Comparison of ENCODE assay signal across 21 mouse cellular contexts in genomic region chr4:136569998-136570397, GRCm38 (mm10). TPM values are rescaled to one million over a fixed set of nuclear protein-coding genes. Genes with fewer than 3 reads are reported as not detected.
DNase-seq lines count a peak whose midpoint lies in the region; ATAC-seq and TF ChIP-seq lines count a peak whose summit lies in the region.
"Had no signal": no experiment of that assay in that cellular context is flagged by ENCODE, and none has a peak within 500 bp of the region (broad histone marks: within the 10 kb centered on the region; RNA-seq: fewer than 3 reads in every experiment).

No protein-coding gene starts in this region.

- no peak for TF ChIP-seq CTCF in stomach, postnatal 0 days (IDR thresholded peaks at IDR 0.05; ENCODE audit: low read depth)

- H3K9me3 ChIP-seq in intestine, embryonic 15.5 days: no peaks in the 10 kb centered on the region
- no peaks in the 10 kb centered on the region for H3K9me3 ChIP-seq in intestine, embryonic 16.5 days (ENCODE audit: control insufficient read depth, low read length)
- no peaks in the 10 kb centered on the region for H3K9me3 ChIP-seq in stomach, postnatal 0 days (ENCODE audit: control insufficient read depth, low read length)
- H3K9me3 ChIP-seq in heart, embryonic 10.5 days: no peaks in the 10 kb centered on the region
- H3K9me3 ChIP-seq: embryonic facial prominence, embryonic 10.5 days; liver, embryonic 15.5 days; midbrain, embryonic 15.5 days had no signal

- no peak overlapping the region for H3K4me3 ChIP-seq in intestine, embryonic 15.5 days (replicated peaks)
- H3K4me3 ChIP-seq in intestine, embryonic 16.5 days (ENCODE audit: low read length): no peak overlapping the region
- H3K4me3 ChIP-seq in stomach, postnatal 0 days (ENCODE audit: low read depth, low read length): no peak overlapping the region
- no peak overlapping the region for H3K4me3 ChIP-seq in heart, embryonic 10.5 days
- H3K4me3 ChIP-seq: embryonic facial prominence, embryonic 10.5 days; liver, embryonic 15.5 days; midbrain, embryonic 15.5 days had no signal

- peak; percentile 52 for DNase-seq in Muller cell, postnatal 12 days (ENCODE audit: inconsistent ontology term)
- DNase-seq in stomach, postnatal 0 days (ENCODE audit: low spot score): no peak
- DNase-seq in cerebellum, adult 11 months: no peak
- DNase-seq in kidney, postnatal 4 days: no peak
- DNase-seq in heart, embryonic 10.5 days (ENCODE audit: low spot score): no peak
- DNase-seq: cerebellum, adult 9-10 months; heart, adult 18-20 months; heart, postnatal 10 days; lung, postnatal 4 days; retina, postnatal 1 day had no signal

- H3K4me1 ChIP-seq in intestine, embryonic 15.5 days (replicated peaks): no peaks in the 10 kb centered on the region
- 0 out of 2 replicates have a peak, but pooled peaks cover 5% of the 10 kb centered on the region for H3K4me1 ChIP-seq in intestine, embryonic 16.5 days (ENCODE audit: control insufficient read depth, insufficient read depth, low read length)
- H3K4me1 ChIP-seq in stomach, postnatal 0 days (replicated peaks; ENCODE audit: control insufficient read depth, insufficient read depth): no peaks in the 10 kb centered on the region
- H3K4me1 ChIP-seq in heart, embryonic 10.5 days: peaks cover 6% of the 10 kb centered on the region; the same call in 1 of the 2 replicates
- H3K4me1 ChIP-seq: embryonic facial prominence, embryonic 10.5 days; liver, embryonic 15.5 days; midbrain, embryonic 15.5 days had no signal

- H3K27me3 ChIP-seq in intestine, embryonic 15.5 days (replicated peaks): no peaks in the 10 kb centered on the region
- H3K27me3 ChIP-seq in intestine, embryonic 16.5 days (replicated peaks; ENCODE audit: control insufficient read depth, insufficient read depth, low read length): no peaks in the 10 kb centered on the region
- H3K27me3 ChIP-seq in stomach, postnatal 0 days (ENCODE audit: control insufficient read depth, insufficient read depth, low read length): no peaks in the 10 kb centered on the region
- no peaks in the 10 kb centered on the region for H3K27me3 ChIP-seq in heart, embryonic 10.5 days (ENCODE audit: insufficient read depth, poor library complexity, severe bottlenecking)
- H3K27me3 ChIP-seq: liver, embryonic 15.5 days; midbrain, embryonic 15.5 days had no signal

- no peak overlapping the region for H3K4me2 ChIP-seq in intestine, embryonic 15.5 days (replicated peaks)
- H3K4me2 ChIP-seq in intestine, embryonic 16.5 days (ENCODE audit: low read depth, low read length): no peak overlapping the region
- H3K4me2 ChIP-seq in stomach, postnatal 0 days (replicated peaks; ENCODE audit: low read depth): no peak overlapping the region
- H3K4me2 ChIP-seq: liver, embryonic 15.5 days; midbrain, embryonic 15.5 days had no signal

- no peak overlapping the region for H3K27ac ChIP-seq in intestine, embryonic 15.5 days
- H3K27ac ChIP-seq in intestine, embryonic 16.5 days (ENCODE audit: low read length): no peak overlapping the region
- H3K27ac ChIP-seq in stomach, postnatal 0 days (replicated peaks): no peak overlapping the region
- no peak overlapping the region for H3K27ac ChIP-seq in heart, embryonic 10.5 days
- H3K27ac ChIP-seq: embryonic facial prominence, embryonic 10.5 days; kidney, postnatal 0 days; liver, embryonic 15.5 days; midbrain, embryonic 15.5 days had no signal

- 0 out of 2 replicates have a peak, but pooled peaks have one; percentile 15 for ATAC-seq in intestine, embryonic 15.5 days
- ATAC-seq in intestine, embryonic 16.5 days: no peak
- peak; percentile 95 for ATAC-seq in granulocyte monocyte progenitor cell, adult 5-6 weeks (replicated peaks; ENCODE audit: poor library complexity, severe bottlenecking)
- peak; percentile 51; the same call in 1 of the 2 replicates for ATAC-seq in stomach, postnatal 0 days (ENCODE audit: low FRiP score, low TSS enrichment)
- ATAC-seq: midbrain, embryonic 15.5 days had no signal

- peaks cover 14% of the 10 kb centered on the region; the same call in 1 of the 2 replicates for H3K36me3 ChIP-seq in intestine, embryonic 15.5 days
- H3K36me3 ChIP-seq in intestine, embryonic 16.5 days (ENCODE audit: control insufficient read depth, insufficient read depth, low read length): 0 out of 2 replicates have a peak, but pooled peaks cover 5% of the 10 kb centered on the region
- peaks cover 14% of the 10 kb centered on the region for H3K36me3 ChIP-seq in stomach, postnatal 0 days (ENCODE audit: control insufficient read depth, insufficient read depth, low read length)
- H3K36me3 ChIP-seq in heart, embryonic 10.5 days: peaks cover 77% of the 10 kb centered on the region

- H3K9ac ChIP-seq in intestine, embryonic 15.5 days: no peak overlapping the region
- H3K9ac ChIP-seq in intestine, embryonic 16.5 days (ENCODE audit: low read depth, low read length): no peak overlapping the region
- no peak overlapping the region for H3K9ac ChIP-seq in stomach, postnatal 0 days (ENCODE audit: low read length)
- H3K9ac ChIP-seq: liver, embryonic 15.5 days; midbrain, embryonic 15.5 days had no signal

- no peak for TF ChIP-seq EP300 in stomach, postnatal 0 days (optimal IDR thresholded peaks at IDR 0.05)

RNA-seq across cellular contexts. Expression of gene Kdm1a, which starts 32.5 kb away (rescaled TPM):
- 29.6 and 31.4 TPM in 2 replicates for polyA plus RNA-seq in intestine, embryonic 15.5 days (2015; fragmentation: Nextera tagmentation; extraction: Ambion mirVana)
- polyA plus RNA-seq in intestine, embryonic 16.5 days (2015; fragmentation: Nextera tagmentation; extraction: Ambion mirVana): 14.0 and 14.3 TPM in 2 replicates
- total RNA-seq in granulocyte monocyte progenitor cell, adult 5-6 weeks (2014; fragmentation: Nextera tagmentation): 57.8 and 60.8 TPM in 2 replicates
- total RNA-seq in granulocyte monocyte progenitor cell, adult 5-6 weeks (2017): 53.4 and 59.4 TPM in 2 replicates
- 13.8 and 15.1 TPM in 2 replicates for polyA plus RNA-seq in stomach, postnatal 0 days (2015; fragmentation: Nextera tagmentation; extraction: Ambion mirVana)
- polyA plus RNA-seq in heart, embryonic 10.5 days (2016; fragmentation: Nextera tagmentation; extraction: Ambion mirVana): 31.5 and 50.1 TPM in 2 replicates

RNA-seq across cellular contexts. Expression of gene Tex46, which starts 40.2 kb away (rescaled TPM):
- polyA plus RNA-seq in intestine, embryonic 15.5 days (2015; fragmentation: Nextera tagmentation; extraction: Ambion mirVana): not detected in 2 replicates
- not detected in 2 replicates for polyA plus RNA-seq in intestine, embryonic 16.5 days (2015; fragmentation: Nextera tagmentation; extraction: Ambion mirVana)
- not detected in 2 replicates for total RNA-seq in granulocyte monocyte progenitor cell, adult 5-6 weeks (2014; fragmentation: Nextera tagmentation)
- not detected in 2 replicates for total RNA-seq in granulocyte monocyte progenitor cell, adult 5-6 weeks (2017)
- not detected in 2 replicates for polyA plus RNA-seq in stomach, postnatal 0 days (2015; fragmentation: Nextera tagmentation; extraction: Ambion mirVana)
- not detected in 2 replicates for polyA plus RNA-seq in heart, embryonic 10.5 days (2016; fragmentation: Nextera tagmentation; extraction: Ambion mirVana)
- total RNA-seq: heart, adult 18-20 months; heart, postnatal 10 days; layer of hippocampus, postnatal 25 days had no signal
- polyA plus RNA-seq: embryonic facial prominence, embryonic 10.5 days; kidney, postnatal 0 days; limb, embryonic 11.5 days; liver, embryonic 15.5 days; midbrain, embryonic 15.5 days; neural tube, embryonic 14.5 days; stomach, embryonic 16.5 days had no signal

RNA-seq across cellular contexts. Expression of gene Lactbl1, which starts 52.4 kb away (rescaled TPM):
- polyA plus RNA-seq in intestine, embryonic 15.5 days (2015; fragmentation: Nextera tagmentation; extraction: Ambion mirVana): not detected in 2 replicates
- not detected in 2 replicates for polyA plus RNA-seq in intestine, embryonic 16.5 days (2015; fragmentation: Nextera tagmentation; extraction: Ambion mirVana)
- total RNA-seq in granulocyte monocyte progenitor cell, adult 5-6 weeks (2014; fragmentation: Nextera tagmentation): 0.36 TPM in 1 of 2 replicates, not detected in the other
- 0.09 TPM in 1 of 2 replicates, not detected in the other for total RNA-seq in granulocyte monocyte progenitor cell, adult 5-6 weeks (2017)
- polyA plus RNA-seq in stomach, postnatal 0 days (2015; fragmentation: Nextera tagmentation; extraction: Ambion mirVana): not detected in 2 replicates
- not detected in 2 replicates for polyA plus RNA-seq in heart, embryonic 10.5 days (2016; fragmentation: Nextera tagmentation; extraction: Ambion mirVana)
- total RNA-seq: heart, adult 18-20 months; heart, postnatal 10 days had no signal
- polyA plus RNA-seq: embryonic facial prominence, embryonic 10.5 days; kidney, postnatal 0 days; limb, embryonic 11.5 days; liver, embryonic 15.5 days; neural tube, embryonic 14.5 days; stomach, embryonic 16.5 days had no signal
